In genomic region chr17:29188989-29189388, GRCm38 (mm10) we compare ENCODE assay signal across 9 mouse cellular contexts. TPM values are rescaled to one million over a fixed set of nuclear protein-coding genes. Genes with fewer than 3 reads are reported as not detected.
DNase-seq lines count a peak whose midpoint lies in the region; ATAC-seq lines count a peak whose summit lies in the region.
"Had no signal": no experiment of that assay in that cellular context is flagged by ENCODE, and none has a peak within 500 bp of the region (broad histone marks: within the 10 kb centered on the region; RNA-seq: fewer than 3 reads in every experiment).

No protein-coding gene starts in this region.

- no peaks in the 10 kb centered on the region for H3K9me3 ChIP-seq in embryonic facial prominence, embryonic 12.5 days
- H3K9me3 ChIP-seq in limb, embryonic 13.5 days = no peaks in the 10 kb centered on the region
- H3K9me3 ChIP-seq in stomach, embryonic 14.5 days (ENCODE audit: control insufficient read depth, low read depth, low read length) = no peaks in the 10 kb centered on the region

- ATAC-seq in embryonic facial prominence, embryonic 12.5 days (ENCODE audit: insufficient number of reproducible peaks, insufficient read depth, low FRiP score, low TSS enrichment) = peak; percentile 61
- ATAC-seq in limb, embryonic 13.5 days (ENCODE audit: low FRiP score, low read depth) = peak; percentile 46; the same call in 1 of the 2 replicates
- ATAC-seq in stomach, embryonic 14.5 days (ENCODE audit: insufficient number of reproducible peaks, insufficient read depth, low FRiP score, low read depth) = 0 out of 2 replicates have a peak, but pooled peaks have one; percentile 31

- H3K4me1 ChIP-seq in embryonic facial prominence, embryonic 12.5 days = peaks cover 42% of the 10 kb centered on the region
- peaks cover 46% of the 10 kb centered on the region for H3K4me1 ChIP-seq in limb, embryonic 13.5 days
- peaks cover 12% of the 10 kb centered on the region; the same call in 1 of the 2 replicates for H3K4me1 ChIP-seq in stomach, embryonic 14.5 days (ENCODE audit: control insufficient read depth, insufficient read depth, low read length)

- H3K4me3 ChIP-seq in embryonic facial prominence, embryonic 12.5 days = no peak overlapping the region
- H3K4me3 ChIP-seq in limb, embryonic 13.5 days = no peak overlapping the region
- no peak overlapping the region for H3K4me3 ChIP-seq in stomach, embryonic 14.5 days (ENCODE audit: low read depth, low read length)

- peak overlapping the region; percentile 14; the same call in 1 of the 2 replicates for H3K4me2 ChIP-seq in embryonic facial prominence, embryonic 12.5 days (replicated peaks)
- H3K4me2 ChIP-seq in limb, embryonic 13.5 days (replicated peaks) = peak overlapping the region; percentile 41
- H3K4me2 ChIP-seq in stomach, embryonic 14.5 days (replicated peaks; ENCODE audit: low read depth, low read length) = no peak overlapping the region

- peak; percentile 43 for DNase-seq in kidney, postnatal 10 days
- no peak for DNase-seq in kidney, postnatal 25 days
- DNase-seq in layer of hippocampus, adult 18-20 months (ENCODE audit: low spot score in 2 of 2) = no peak
- no peak for DNase-seq in Muller cell, postnatal 12 days (ENCODE audit: inconsistent ontology term)
- DNase-seq in c-Kit-positive CD71-positive TER-119-positive erythroid progenitor cells, embryonic 14.5 days (ENCODE audit: low spot score) = no peak
- DNase-seq: layer of hippocampus, postnatal 36 days had no signal

- no peaks in the 10 kb centered on the region for H3K27me3 ChIP-seq in embryonic facial prominence, embryonic 12.5 days
- no peaks in the 10 kb centered on the region for H3K27me3 ChIP-seq in limb, embryonic 13.5 days
- no peaks in the 10 kb centered on the region for H3K27me3 ChIP-seq in stomach, embryonic 14.5 days (ENCODE audit: control insufficient read depth, insufficient read depth, low read length)

- H3K9ac ChIP-seq in embryonic facial prominence, embryonic 12.5 days = no peak overlapping the region
- H3K9ac ChIP-seq in limb, embryonic 13.5 days = no peak overlapping the region
- H3K9ac ChIP-seq in stomach, embryonic 14.5 days (replicated peaks; ENCODE audit: low read depth, low read length) = no peak overlapping the region

- H3K27ac ChIP-seq in embryonic facial prominence, embryonic 12.5 days = no peak overlapping the region
- H3K27ac ChIP-seq in limb, embryonic 13.5 days = no peak overlapping the region
- no peak overlapping the region for H3K27ac ChIP-seq in stomach, embryonic 14.5 days (ENCODE audit: low read length)

- WGBS in embryonic facial prominence, embryonic 12.5 days = 4% methylated on average over 12 of the region's 12 CpGs
- 9% methylated on average over 12 of the region's 12 CpGs for WGBS in limb, embryonic 13.5 days
- 5% methylated on average over 12 of the region's 12 CpGs for WGBS in stomach, embryonic 14.5 days

- H3K36me3 ChIP-seq in embryonic facial prominence, embryonic 12.5 days = no peaks in the 10 kb centered on the region
- no peaks in the 10 kb centered on the region for H3K36me3 ChIP-seq in limb, embryonic 13.5 days
- H3K36me3 ChIP-seq in stomach, embryonic 14.5 days (ENCODE audit: control insufficient read depth, insufficient read depth, low read length) = no peaks in the 10 kb centered on the region

RNA-seq across cellular contexts. Expression of gene Cpne5, which starts 49.0 kb away (rescaled TPM):
- 11.9 and 13.5 TPM in 2 replicates for polyA plus RNA-seq in embryonic facial prominence, embryonic 12.5 days (2016; fragmentation: Nextera tagmentation; extraction: Ambion mirVana)
- polyA plus RNA-seq in limb, embryonic 13.5 days (2015; fragmentation: Nextera tagmentation; extraction: Ambion mirVana) = 10.4 and 12.7 TPM in 2 replicates
- 12.2 and 15.0 TPM in 2 replicates for polyA plus RNA-seq in stomach, embryonic 14.5 days (2014; fragmentation: Nextera tagmentation; extraction: Ambion mirVana)
- 10 to 100 TPM; 37.5 to 37.8 TPM for total RNA-seq in layer of hippocampus, adult 18-20 months (2021)
